Mouse (Mus musculus) lung, embryonic 14.5 days (tissue): ENCODE data around the gene H60b. TPM values are rescaled to one million over a fixed set of nuclear protein-coding genes. Genes with fewer than 3 reads are reported as not detected.
"Not testable (repeated sequence)": the region's sequence is repeated elsewhere in the genome, so short reads cannot be mapped to it uniquely, and the experiment has no call there.

ENCODE experiments used
- ATAC-seq: fragments of 200-750 bp; cut with Nextera tagmentation; 2 replicates; pipeline ENCODE4 v1.8.0; 2017; ENCODE audit warnings: mild to moderate bottlenecking, moderate TSS enrichment, moderate library complexity; ENCODE audit not compliant: insufficient read depth
- DNase-seq: peaks from one replicate; pipeline ENCODE4 v3.0.0-alpha.2; 2015
- H3K27ac ChIP-seq: fragments of 300-500 bp; sonication (generic); 2 replicates; pipeline ENCODE4 v1.5.1; 2014; ENCODE audit warnings: low read depth, mild to moderate bottlenecking, moderate library complexity
- H3K27me3 ChIP-seq: fragments of 300-500 bp; sonication (generic); 2 replicates; pipeline ENCODE4 v1.6.1; 2014; ENCODE audit warnings: low read length, control low read depth; ENCODE audit not compliant: insufficient read depth
- H3K36me3 ChIP-seq: fragments of 300-500 bp; sonication (generic); 2 replicates; pipeline ENCODE4 v1.6.1; 2014; ENCODE audit warnings: control low read depth; ENCODE audit not compliant: insufficient read depth
- H3K4me1 ChIP-seq: fragments of 300-500 bp; sonication (generic); 2 replicates; pipeline ENCODE4 v1.6.1; 2014; ENCODE audit warnings: antibody characterized with exemption, control low read depth; ENCODE audit not compliant: insufficient read depth
- H3K4me2 ChIP-seq: fragments of 300-500 bp; sonication (generic); 2 replicates; pipeline ENCODE4 v1.6.1; 2014; ENCODE audit warnings: mild to moderate bottlenecking
- H3K4me3 ChIP-seq: fragments of 300-500 bp; sonication (generic); 2 replicates; pipeline ENCODE4 v1.5.1; 2014; ENCODE audit warnings: low read depth, low read length
- H3K9ac ChIP-seq: fragments of 300-500 bp; sonication (generic); 2 replicates; pipeline ENCODE4 v1.6.1; 2014
- H3K9me3 ChIP-seq: fragments of 300-500 bp; sonication (generic); 2 replicates; pipeline ENCODE4 v1.6.1; 2016; ENCODE audit warnings: low read depth, low read length, control low read depth
- CTCF ChIP-seq: IDR thresholded peaks from 2 replicates; pipeline ENCODE4 v1.5.1; 2016; ENCODE audit warnings: antibody characterized with exemption, low read depth
- WGBS: fragments of 180-500 bp; shearing (Covaris S2); extraction: QIAGEN DNeasy Blood & Tissue Kit; methylation state at CpG from one replicate; pipeline ENCODE4 v1.1.7; 2014; 5-methylcytosine and 5-hydroxymethylcytosine counted together
- polyA plus RNA-seq: library from polyadenylated mRNA; unstranded; fragments of >200 nt; fragmentation: Nextera tagmentation; extraction: Ambion mirVana; gene quantifications from 2 replicates; pipeline ENCODE4 v1.2.1, GENCODE M21; 2014

Gene H60b
- polyA plus RNA-seq, 1 experiment from 2014 or later, result 1.1 TPM

GRCm38 (mm10) chr10:22212012-22212696, 53.8 kb downstream of the H60b start:
- not testable (repeated sequence) for H3K9me3 ChIP-seq, H3K4me2 ChIP-seq, H3K27ac ChIP-seq, H3K4me1 ChIP-seq, H3K27me3 ChIP-seq, H3K36me3 ChIP-seq, H3K9ac ChIP-seq, H3K4me3 ChIP-seq
- peak; percentile 91 for ATAC-seq
- WGBS, result 5% methylated on average over 7 of the region's 11 CpGs
- DNase-seq, result peak; percentile 76
- peak; percentile 68 for TF ChIP-seq CTCF

- DNase-seq, H3K9ac ChIP-seq, H3K27ac ChIP-seq, H3K4me2 ChIP-seq, H3K4me3 ChIP-seq, H3K36me3 ChIP-seq, H3K9me3 ChIP-seq, H3K27me3 ChIP-seq, H3K4me1 ChIP-seq: not testable (repeated sequence)
- WGBS, result no CpG with 5 or more reads among the region's 7 CpGs
- ATAC-seq, result peak; percentile 95
These were observed 65.3 kb downstream of the H60b start for GRCm38 (mm10) chr10:22223474-22224349.

GRCm38 (mm10) chr10:22265060-22265459, 106.7 kb downstream of the H60b start:
- Histone ChIP-seq H3K27ac (no peak overlapping the region), H3K4me2 (no peak overlapping the region), H3K36me3 (no peaks in the 10 kb centered on the region), H3K27me3 (no peaks in the 10 kb centered on the region), H3K4me3 (no peak overlapping the region), H3K4me1 (no peaks in the 10 kb centered on the region), H3K9me3 (no peaks in the 10 kb centered on the region), H3K9ac (no peak overlapping the region)
- 91% methylated on average over 8 of the region's 8 CpGs for WGBS
- TF ChIP-seq CTCF, result no peak
- ATAC-seq, result no peak
- DNase-seq, result no peak

GRCm38 (mm10) chr10:22270879-22271786, 112.7 kb downstream of the H60b start:
- not testable (repeated sequence) for ATAC-seq, H3K36me3 ChIP-seq, H3K27ac ChIP-seq, H3K9me3 ChIP-seq, H3K4me2 ChIP-seq, DNase-seq, H3K27me3 ChIP-seq, H3K9ac ChIP-seq, H3K4me3 ChIP-seq, H3K4me1 ChIP-seq
- 55% methylated on average over 6 of the region's 8 CpGs for WGBS

GRCm38 (mm10) chr10:22272914-22273683, 114.7 kb downstream of the H60b start:
- Histone ChIP-seq H3K4me3 (peak overlapping the region; percentile 49), H3K9ac (peak overlapping the region; percentile 34; the same call in 1 of the 2 replicates), H3K4me2 (peak overlapping the region; percentile 94)
- not testable (repeated sequence) for H3K27me3 ChIP-seq, H3K9me3 ChIP-seq, H3K36me3 ChIP-seq, H3K4me1 ChIP-seq, H3K27ac ChIP-seq
- peak; percentile 67 for DNase-seq
- ATAC-seq, result peak; percentile 77
- WGBS, result 2% methylated on average over 28 of the region's 37 CpGs

- peak overlapping the region; percentile 94 for H3K4me2 ChIP-seq
- no peaks in the 10 kb centered on the region for H3K9me3 ChIP-seq
- no peaks in the 10 kb centered on the region for H3K36me3 ChIP-seq
- WGBS, result under 1% methylated on average over 41 of the region's 41 CpGs
- H3K4me1 ChIP-seq, result no peaks in the 10 kb centered on the region
- H3K9ac ChIP-seq, result peak overlapping the region; percentile 44; the same call in 1 of the 2 replicates
- ATAC-seq (0 out of 2 replicates have a peak, but pooled peaks have one; percentile 23), DNase-seq (peak; percentile 54)
- peaks cover 3% of the 10 kb centered on the region; the same call in 1 of the 2 replicates for H3K27me3 ChIP-seq
- H3K4me3 ChIP-seq, result peak overlapping the region; percentile 49
- no peak for TF ChIP-seq CTCF
- no peak overlapping the region for H3K27ac ChIP-seq
These were observed 115.4 kb downstream of the H60b start for GRCm38 (mm10) chr10:22273684-22274305.
